Mouse (Mus musculus) mouse trophoblast stem cell (cell line): ENCODE data around the gene Marveld1.

Source experiments
- in situ Hi-C, 2 experiments: fragments of 300-500 bp; cut with MseI, MboI; formaldehyde crosslinking; loops; 2 replicates in 1 of 2; 3 replicates in 1 of 2; pipeline ENCODE4 v1.15.1; 2025

Marveld1 gene

DNA sequence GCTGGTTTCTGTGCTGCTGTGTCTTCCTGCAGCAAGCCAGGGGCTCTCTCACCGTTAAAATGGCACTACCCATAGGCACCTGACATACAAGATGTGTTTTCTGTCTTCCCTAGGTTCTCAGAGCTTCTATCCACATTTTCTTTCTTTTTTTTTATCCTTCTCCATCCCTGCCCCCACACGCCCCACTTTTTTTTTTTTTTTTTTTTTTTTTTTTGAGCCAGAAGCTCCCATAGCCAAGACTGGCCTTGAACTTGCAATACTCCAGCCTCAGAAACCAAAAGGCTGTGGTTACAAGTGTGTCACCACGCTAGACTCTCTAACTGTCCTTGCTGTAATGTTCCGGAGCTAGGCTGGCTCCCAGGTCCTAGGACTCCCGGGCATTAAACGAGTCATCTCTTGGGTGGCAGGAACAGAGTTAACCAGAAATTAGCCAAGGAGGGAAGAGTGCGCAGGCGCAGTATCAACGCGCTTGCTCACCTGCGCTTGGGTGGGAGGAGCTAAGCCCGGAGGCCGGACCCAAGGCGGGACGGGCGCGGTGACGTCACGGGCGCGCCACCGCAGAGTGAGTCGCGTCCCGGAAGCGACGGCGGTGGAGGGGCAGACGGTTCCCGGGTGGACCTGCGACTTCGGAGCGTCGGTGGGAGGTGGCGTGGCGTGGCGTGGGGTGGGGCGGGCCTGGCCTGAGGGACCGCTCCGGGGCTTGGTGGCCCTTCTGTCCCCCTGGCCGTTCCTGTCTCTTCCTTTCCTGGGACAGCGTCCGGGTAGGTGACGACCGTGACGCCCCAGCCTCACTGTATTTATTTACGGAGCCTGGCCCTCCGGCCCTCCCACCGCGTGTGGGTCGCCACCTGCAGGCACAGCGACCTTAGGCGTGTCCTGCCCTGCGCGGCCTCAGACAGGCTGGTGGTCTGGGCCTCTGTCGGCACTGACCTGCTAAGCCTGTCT is 23.1 kb downstream of the Marveld1 start:
- in situ Hi-C loops: no loop called here

DNA sequence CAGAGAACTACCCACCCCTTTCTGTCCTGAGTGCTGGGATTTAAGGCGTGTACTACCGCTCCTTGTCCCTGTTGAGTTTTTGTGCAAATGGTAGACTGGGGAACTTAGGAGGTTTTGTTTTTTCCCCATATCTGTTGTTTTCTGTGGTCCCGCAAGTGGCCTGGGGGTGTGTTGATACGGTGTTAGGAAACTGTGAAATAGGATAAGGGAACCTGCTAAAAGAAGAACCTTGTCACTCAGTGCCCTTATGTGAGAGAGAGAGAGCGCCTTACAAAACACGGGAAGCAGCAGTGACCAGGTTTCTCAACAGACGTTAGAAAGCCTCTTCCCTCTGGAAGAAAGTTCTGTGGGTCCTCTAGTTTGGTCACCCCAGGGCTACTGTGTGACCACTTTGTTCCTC is 29.6 kb downstream of the Marveld1 start:
- in situ Hi-C loops: no loop called here

DNA sequence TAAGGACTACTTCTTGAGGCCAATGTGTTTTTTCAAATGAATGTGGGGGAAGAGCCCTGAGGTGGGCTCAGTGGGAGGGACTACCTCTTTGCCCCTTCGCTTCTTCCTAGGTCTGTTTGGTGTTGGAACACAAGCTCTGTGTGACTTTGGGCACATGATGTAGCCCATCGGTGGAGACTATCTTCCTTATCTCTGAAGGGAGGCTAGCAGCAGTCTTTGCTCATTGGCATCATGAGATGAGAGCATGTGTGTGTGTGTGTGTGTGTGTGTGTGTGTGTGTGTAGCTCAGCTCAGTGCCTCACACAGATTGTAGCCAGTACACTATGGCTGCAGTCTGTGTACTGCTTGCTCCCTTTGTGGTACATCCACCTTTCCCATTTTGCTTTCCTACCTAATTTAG is 30.3 kb downstream of the Marveld1 start:
- in situ Hi-C loops: no loop called here

DNA sequence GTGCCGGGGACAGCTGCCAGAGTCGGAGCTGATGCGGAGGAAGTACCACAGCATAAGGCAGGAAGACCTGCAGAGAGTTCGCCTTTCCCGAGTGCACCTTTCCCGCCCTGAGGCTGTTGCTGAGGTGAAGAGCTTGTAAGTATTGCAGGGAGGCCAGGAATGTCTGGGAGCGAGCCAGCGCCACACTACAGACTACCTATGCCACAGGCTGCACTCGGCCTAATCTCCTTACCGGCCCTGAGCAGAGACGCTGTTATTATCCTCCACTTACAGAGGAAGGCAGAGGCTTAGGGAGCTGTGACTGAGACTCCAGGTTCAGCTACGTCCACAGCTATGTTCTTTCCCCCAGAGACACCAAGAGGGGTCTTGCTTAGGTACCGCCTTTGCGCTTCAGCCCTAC is 32.2 kb downstream of the Marveld1 start:
- in situ Hi-C loops: no loop called here

DNA sequence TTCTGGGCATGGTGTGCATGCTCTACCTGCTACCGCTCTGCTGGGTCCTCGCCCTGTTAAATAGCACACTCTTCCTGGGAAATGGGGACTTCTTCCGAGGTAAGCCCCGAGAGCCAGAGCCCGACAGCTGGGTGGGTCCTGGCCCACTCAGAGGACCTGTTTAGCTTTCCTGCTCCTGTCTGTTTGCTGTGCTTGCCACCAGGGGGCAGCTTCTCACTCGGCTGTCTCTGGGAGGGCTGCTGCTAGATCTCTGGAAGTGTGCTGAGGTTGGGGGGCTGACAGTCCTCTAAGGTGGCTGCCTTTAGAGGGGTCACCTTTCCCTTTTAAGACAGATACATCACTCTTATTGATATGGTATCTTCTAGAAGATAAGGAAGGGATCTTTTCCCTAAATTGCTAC is 35.5 kb downstream of the Marveld1 start:
- in situ Hi-C loops: no loop called here

DNA sequence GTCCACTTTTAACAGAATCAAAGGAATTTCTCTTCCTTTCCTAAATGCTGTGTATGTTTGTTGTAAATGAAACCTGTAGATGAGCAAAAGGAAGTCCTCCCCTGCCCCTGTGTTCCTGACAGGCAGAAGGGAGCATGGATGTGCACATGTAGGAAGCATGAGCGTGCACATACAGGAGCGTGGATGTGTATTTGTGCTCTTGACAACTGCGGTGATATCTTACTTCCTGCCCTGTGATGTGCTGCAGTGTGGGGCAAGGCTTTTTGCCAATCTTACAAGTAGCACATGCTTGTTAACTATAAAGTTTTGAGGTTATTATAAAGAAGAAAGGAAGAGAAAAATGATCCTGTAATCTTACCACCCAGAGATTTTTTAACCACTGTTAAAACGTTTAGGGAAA is 42.5 kb downstream of the Marveld1 start:
- in situ Hi-C loops: loop anchor here in 1 of 2 experiments (5.0 kb wide), 1 partner anchor 83 kb away; no protein-coding TSS in a partner anchor

DNA sequence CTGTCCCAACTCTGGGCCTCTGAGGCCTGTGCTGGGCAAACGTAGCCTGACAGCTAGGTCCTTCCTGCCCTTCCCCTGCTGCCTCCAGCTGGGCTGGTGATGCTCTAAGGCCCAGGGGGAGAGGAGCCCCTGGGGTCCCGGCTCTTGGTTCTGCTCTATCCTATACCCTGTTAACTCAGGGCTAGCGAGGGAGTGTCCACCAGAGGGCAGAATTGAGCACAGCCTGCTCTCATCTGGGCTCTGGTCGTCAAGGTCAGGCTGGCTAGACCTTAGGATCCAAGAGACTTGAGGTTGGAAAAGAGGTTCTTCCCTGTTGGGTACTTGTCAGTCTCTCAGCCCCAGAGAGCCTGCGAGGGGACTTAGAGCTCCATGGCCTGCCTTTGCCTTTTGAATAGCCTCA is 43.3 kb downstream of the Marveld1 start:
- in situ Hi-C loops: loop anchor here in 1 of 2 experiments (5.0 kb wide), 1 partner anchor 82 kb away; no protein-coding TSS in a partner anchor

DNA sequence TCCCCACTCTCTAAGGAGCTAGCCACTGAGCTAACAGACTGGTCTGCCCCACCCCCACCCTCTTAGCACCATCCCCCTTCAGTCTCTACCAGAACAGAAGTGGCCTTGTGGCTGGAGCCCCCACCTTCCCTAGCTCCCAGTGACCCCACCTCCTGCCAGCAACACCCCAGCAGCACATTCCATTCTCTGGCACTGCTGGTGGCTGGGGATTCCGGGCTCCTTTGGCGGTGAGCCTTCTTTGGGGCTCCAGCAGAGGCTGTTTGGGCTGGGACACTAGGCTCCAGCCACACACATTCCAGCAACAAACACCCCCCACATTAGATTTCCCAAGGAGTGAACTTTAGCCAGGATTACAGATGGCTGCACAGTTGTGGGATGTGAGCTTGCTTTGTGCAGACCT is 46.1 kb downstream of the Marveld1 start:
- in situ Hi-C loops: loop anchor here in 1 of 2 experiments (5.0 kb wide), 1 partner anchor 79 kb away; no protein-coding TSS in a partner anchor

DNA sequence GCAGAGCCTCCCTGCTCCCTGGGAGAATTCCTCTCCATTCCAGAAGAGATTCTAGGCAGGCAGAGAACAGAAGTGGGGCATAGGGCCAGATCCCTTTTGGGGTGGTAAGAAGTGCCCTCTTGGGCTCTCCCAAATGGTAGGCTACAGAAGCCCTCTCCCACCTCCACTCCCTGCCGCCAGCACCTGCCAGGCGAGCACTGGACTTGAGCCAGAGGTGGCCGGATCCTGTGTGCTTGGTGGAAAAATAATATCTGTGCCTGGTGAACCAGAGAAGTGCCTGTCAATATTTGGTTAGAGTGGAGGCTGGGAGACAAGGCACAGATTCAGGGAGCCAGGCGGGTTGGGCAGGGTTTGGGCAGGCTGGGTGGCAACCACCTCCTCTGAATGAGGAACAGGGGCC is 49.2 kb downstream of the Marveld1 start:
- in situ Hi-C loops: no loop called here

DNA sequence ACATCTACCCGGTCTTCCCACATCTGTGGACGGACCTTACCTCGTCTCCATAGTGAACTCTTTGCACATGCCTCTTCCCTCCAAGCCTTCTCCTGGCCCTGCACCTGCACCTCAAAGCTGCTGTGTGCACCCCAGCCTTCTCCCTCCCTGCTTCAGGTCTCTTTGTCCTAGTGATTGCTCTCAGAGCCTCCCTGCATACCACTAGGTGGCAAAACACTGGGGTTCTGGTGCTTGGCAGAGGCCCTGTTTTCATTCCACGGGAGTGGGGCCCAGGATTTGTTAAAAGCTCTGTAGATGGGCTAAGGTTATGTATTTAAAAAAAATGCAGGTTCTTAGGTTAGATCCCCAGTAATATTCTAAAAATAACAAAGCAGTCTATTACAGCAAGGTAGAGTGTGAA is 49.9 kb downstream of the Marveld1 start:
- in situ Hi-C loops: no loop called here

DNA sequence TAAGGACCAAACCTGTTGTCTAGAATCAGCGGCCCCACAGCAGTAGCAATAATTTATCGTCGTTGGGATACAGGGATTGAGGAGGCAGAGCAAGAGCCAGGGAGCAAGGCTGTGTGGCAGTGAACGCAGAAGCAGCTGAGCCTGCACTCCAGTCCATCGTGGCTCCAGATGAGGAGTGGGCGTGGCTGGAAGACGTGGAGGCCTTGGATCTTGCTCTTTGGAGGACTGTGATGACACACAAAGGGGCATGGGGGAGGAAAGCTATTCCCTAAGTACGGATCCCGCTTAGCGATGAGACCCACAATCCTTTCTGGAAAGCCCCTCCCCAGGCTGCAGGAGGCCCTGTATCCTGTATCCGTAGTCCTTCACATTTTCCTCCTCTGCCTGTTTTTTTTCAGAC is 50.8 kb downstream of the Marveld1 start:
- in situ Hi-C loops: no loop called here
